Comparison of ENCODE assay signal across 8 mouse cellular contexts in the genomic region with DNA sequence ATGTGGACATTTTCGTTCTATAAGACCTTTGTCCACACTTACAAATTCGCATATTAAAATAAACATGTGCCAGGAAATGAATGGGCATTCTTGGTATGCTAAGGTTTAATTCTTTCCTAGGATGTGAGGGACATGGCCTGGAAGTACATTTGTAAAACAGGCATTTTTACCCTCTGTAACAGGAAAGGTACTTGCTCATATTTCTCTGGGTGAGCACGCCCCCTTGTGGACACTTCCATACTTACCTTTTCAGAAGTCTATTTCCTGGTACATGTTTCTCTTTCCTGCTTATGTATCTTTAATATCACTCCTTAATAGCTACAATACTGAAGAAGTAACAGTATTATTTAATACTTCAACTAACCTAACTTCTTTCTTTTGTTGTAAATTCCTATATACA.
DNase-seq lines count a peak whose midpoint lies in the region; ATAC-seq lines count a peak whose summit lies in the region.

No protein-coding gene starts in this region.

- no peaks in the 10 kb centered on the region for H3K36me3 ChIP-seq in forebrain, embryonic 10.5 days (replicated peaks)
- no peaks in the 10 kb centered on the region for H3K36me3 ChIP-seq in forebrain, embryonic 15.5 days
- H3K36me3 ChIP-seq in liver, embryonic 12.5 days, result no peaks in the 10 kb centered on the region
- no peaks in the 10 kb centered on the region for H3K36me3 ChIP-seq in embryonic facial prominence, embryonic 10.5 days (replicated peaks)
- H3K36me3 ChIP-seq in limb, embryonic 10.5 days, result no peaks in the 10 kb centered on the region

- no peak overlapping the region for H3K9ac ChIP-seq in forebrain, embryonic 15.5 days (replicated peaks)
- no peak overlapping the region for H3K9ac ChIP-seq in liver, embryonic 12.5 days

- H3K4me1 ChIP-seq in forebrain, embryonic 10.5 days, result no peaks in the 10 kb centered on the region
- no peaks in the 10 kb centered on the region for H3K4me1 ChIP-seq in forebrain, embryonic 15.5 days
- no peaks in the 10 kb centered on the region for H3K4me1 ChIP-seq in liver, embryonic 12.5 days
- no peaks in the 10 kb centered on the region for H3K4me1 ChIP-seq in embryonic facial prominence, embryonic 10.5 days
- H3K4me1 ChIP-seq in limb, embryonic 10.5 days, result 0 out of 2 replicates have a peak, but pooled peaks cover 2% of the 10 kb centered on the region

- no peak overlapping the region for H3K27ac ChIP-seq in forebrain, embryonic 10.5 days
- no peak overlapping the region for H3K27ac ChIP-seq in forebrain, embryonic 15.5 days (replicated peaks)
- H3K27ac ChIP-seq in liver, embryonic 12.5 days, result no peak overlapping the region
- H3K27ac ChIP-seq in embryonic facial prominence, embryonic 10.5 days (replicated peaks), result no peak overlapping the region
- no peak overlapping the region for H3K27ac ChIP-seq in limb, embryonic 10.5 days

- H3K9me3 ChIP-seq in forebrain, embryonic 10.5 days, result no peaks in the 10 kb centered on the region
- H3K9me3 ChIP-seq in forebrain, embryonic 15.5 days, result no peaks in the 10 kb centered on the region
- H3K9me3 ChIP-seq in liver, embryonic 12.5 days (replicated peaks), result no peaks in the 10 kb centered on the region
- no peaks in the 10 kb centered on the region for H3K9me3 ChIP-seq in embryonic facial prominence, embryonic 10.5 days
- no peaks in the 10 kb centered on the region for H3K9me3 ChIP-seq in limb, embryonic 10.5 days (replicated peaks)

- H3K27me3 ChIP-seq in forebrain, embryonic 10.5 days (ENCODE audit: poor library complexity, severe bottlenecking), result no peaks in the 10 kb centered on the region
- H3K27me3 ChIP-seq in forebrain, embryonic 15.5 days, result no peaks in the 10 kb centered on the region
- H3K27me3 ChIP-seq in liver, embryonic 12.5 days (replicated peaks), result no peaks in the 10 kb centered on the region
- H3K27me3 ChIP-seq in embryonic facial prominence, embryonic 10.5 days (replicated peaks; ENCODE audit: low read depth, poor library complexity, severe bottlenecking), result no peaks in the 10 kb centered on the region
- no peaks in the 10 kb centered on the region for H3K27me3 ChIP-seq in limb, embryonic 10.5 days (ENCODE audit: low read depth, poor library complexity, severe bottlenecking)

- 61% methylated on average over 3 of the region's 3 CpGs for WGBS in forebrain, embryonic 10.5 days
- WGBS in forebrain, embryonic 15.5 days, result 57% methylated on average over 3 of the region's 3 CpGs
- 60% methylated on average over 3 of the region's 3 CpGs for WGBS in liver, embryonic 12.5 days (ENCODE audit: insufficient replicate concordance)
- 58% methylated on average over 3 of the region's 3 CpGs for WGBS in embryonic facial prominence, embryonic 10.5 days
- 63% methylated on average over 3 of the region's 3 CpGs for whole genome bisulfite sequencing in limb, embryonic 10.5 days

- no peak overlapping the region for H3K4me3 ChIP-seq in forebrain, embryonic 10.5 days
- H3K4me3 ChIP-seq in forebrain, embryonic 15.5 days, result no peak overlapping the region
- H3K4me3 ChIP-seq in liver, embryonic 12.5 days, result no peak overlapping the region
- no peak overlapping the region for H3K4me3 ChIP-seq in embryonic facial prominence, embryonic 10.5 days
- no peak overlapping the region for H3K4me3 ChIP-seq in limb, embryonic 10.5 days

- H3K4me2 ChIP-seq in forebrain, embryonic 15.5 days (replicated peaks), result no peak overlapping the region
- H3K4me2 ChIP-seq in liver, embryonic 12.5 days, result no peak overlapping the region

- no peak for ATAC-seq in forebrain, embryonic 15.5 days (replicated peaks)
- no peak for ATAC-seq in liver, embryonic 12.5 days

- peak; percentile 33 for DNase-seq in forebrain, embryonic 10.5 days (ENCODE audit: extremely low spot score, low spot score)
- DNase-seq in liver, result peak; percentile 46
- peak; percentile 77 for DNase-seq in ZHBTc4 (ENCODE audit: low read depth, low spot score)
- DNase-seq in embryonic facial prominence, embryonic 10.5 days (ENCODE audit: low spot score), result peak; percentile 67
- peak; percentile 66 for DNase-seq in limb, embryonic 10.5 days (ENCODE audit: low spot score)
- DNase-seq in spleen, postnatal 4 days (ENCODE audit: low spot score in 2 of 2), result peak; percentile 26 to 75
